Mouse (Mus musculus): ENCODE results near the gene Ift80. TPM values are rescaled to one million over a fixed set of nuclear protein-coding genes. Genes with fewer than 3 reads are reported as not detected.

Ift80 gene
- total and polyA plus RNA-seq, 3 experiments, result 4.6 to 8.4 TPM; not detected in 1

DNA sequence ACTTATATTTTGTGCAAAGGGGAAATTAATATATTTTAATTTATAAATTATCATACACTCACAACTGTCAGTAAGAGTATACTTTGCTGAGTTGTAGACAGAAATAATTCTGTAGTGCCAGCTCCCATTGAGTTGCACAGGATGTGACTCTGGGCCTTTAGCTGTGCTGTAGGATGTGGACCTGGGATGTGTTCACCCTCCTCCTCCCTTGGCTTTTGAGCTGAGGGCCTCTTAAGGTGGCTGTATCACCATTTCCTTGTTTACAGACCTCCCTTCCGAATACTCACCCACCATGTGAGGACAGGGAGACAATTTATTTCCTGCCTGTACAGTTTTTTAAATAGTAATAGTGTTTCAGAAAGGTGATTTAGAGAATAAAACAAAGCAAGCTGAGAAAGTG, 30.8 kb downstream of the Ift80 start:
- H3K36me3 ChIP-seq (ENCODE audit: control insufficient read depth in 1 of 2, insufficient read depth in 2 of 2, low read length in 2 of 2), result peaks cover 0 to 23% of the 10 kb centered on the region in 2 experiments; a peak in 2 of 4 replicates
- no peak for DNase-seq (ENCODE audit: low read depth, low spot score)
- no peak overlapping the region for H3K27ac ChIP-seq (ENCODE audit: control insufficient read depth, low read depth, low read length)
- no peak overlapping the region for H3K4me3 ChIP-seq (ENCODE audit: control insufficient read depth in 1 of 2, insufficient read depth in 1 of 2, low read depth in 2 of 2, low read length in 2 of 2)
- peaks cover 10 to 15% of the 10 kb centered on the region in 2 experiments for H3K4me1 ChIP-seq (ENCODE audit: control insufficient read depth in 1 of 2, insufficient read depth in 2 of 2, low read length in 2 of 2)
- TF ChIP-seq SIN3A (IDR thresholded peaks at IDR 0.05; ENCODE audit: low read length) (no peak), CHD1 (IDR thresholded peaks at IDR 0.05; ENCODE audit: low read depth, low read length) (no peak), USF1 (IDR thresholded peaks at IDR 0.05; ENCODE audit: low read depth, low read length) (no peak), POLR2AphosphoS2 (IDR thresholded peaks at IDR 0.05; ENCODE audit: low read length) (no peak), UBTF (IDR thresholded peaks at IDR 0.05; ENCODE audit: borderline replicate concordance, insufficient read depth, low read depth, low read length) (no peak), MAFK (IDR thresholded peaks at IDR 0.05; ENCODE audit: borderline replicate concordance, low read depth, low read length) (no peak), TCF12 (IDR thresholded peaks at IDR 0.05; ENCODE audit: low read depth, low read length) (no peak), RCOR1 (IDR thresholded peaks at IDR 0.05; ENCODE audit: low read depth, low read length) (no peak), HCFC1 (IDR thresholded peaks at IDR 0.05; ENCODE audit: low read depth, low read length) (no peak), POLR2A (IDR thresholded peaks at IDR 0.05; ENCODE audit: control insufficient read depth in 1 of 2, insufficient read depth in 1 of 2, low read depth in 1 of 2, low read length in 2 of 2, poor library complexity in 1 of 2) (no peak), TAL1 (IDR thresholded peaks at IDR 0.05; ENCODE audit: low read length) (no peak), ELF1 (IDR thresholded peaks at IDR 0.05; ENCODE audit: low read depth, low read length) (no peak), TBP (IDR thresholded peaks at IDR 0.05; ENCODE audit: low read depth, low read length) (no peak), BHLHE40 (IDR thresholded peaks at IDR 0.05; ENCODE audit: borderline replicate concordance, low read depth, low read length) (no peak), GATA1 (IDR thresholded peaks at IDR 0.05; ENCODE audit: low read depth, low read length) (no peak), USF2 (IDR thresholded peaks at IDR 0.05; ENCODE audit: borderline replicate concordance in 1 of 2, insufficient read depth in 1 of 2, low read depth in 1 of 2, low read length in 2 of 2) (no peak), NELFE (IDR thresholded peaks at IDR 0.05; ENCODE audit: low read depth, low read length) (no peak), MAX (IDR thresholded peaks at IDR 0.05; ENCODE audit: low read length) (no peak), ZMIZ1 (IDR thresholded peaks at IDR 0.05; ENCODE audit: low read depth, low read length) (no peak)
- no peaks in the 10 kb centered on the region for H3K9me3 ChIP-seq (replicated peaks; ENCODE audit: insufficient read depth, low read length)
- no peaks in the 10 kb centered on the region for H3K27me3 ChIP-seq (ENCODE audit: control insufficient read depth in 1 of 2, insufficient read depth in 2 of 2, low read length in 2 of 2)
- H3K9ac ChIP-seq (ENCODE audit: control insufficient read depth, low read depth, low read length, poor library complexity, severe bottlenecking), result no peak overlapping the region
- H3K79me2 ChIP-seq (ENCODE audit: control insufficient read depth, insufficient read depth, low read length, poor library complexity), result no peaks in the 10 kb centered on the region

GRCm38 (mm10) chr3:68969091-68969590, 35.2 kb downstream of the Ift80 start:
- no peak for DNase-seq (ENCODE audit: low read depth, low spot score)
- no peaks in the 10 kb centered on the region for H3K79me2 ChIP-seq (ENCODE audit: control insufficient read depth, insufficient read depth, low read length, poor library complexity)
- no peak overlapping the region for H3K27ac ChIP-seq (ENCODE audit: control insufficient read depth, low read depth, low read length)
- H3K9me3 ChIP-seq (replicated peaks; ENCODE audit: insufficient read depth, low read length), result no peaks in the 10 kb centered on the region
- TF ChIP-seq GABPA (IDR thresholded peaks at IDR 0.05; ENCODE audit: low read depth, low read length), result no peak
- no peak for TF ChIP-seq ZC3H11A (IDR thresholded peaks at IDR 0.05; ENCODE audit: low read depth, low read length)
- TF ChIP-seq ZKSCAN1 (IDR thresholded peaks at IDR 0.05; ENCODE audit: low read depth, low read length), result no peak
- TF ChIP-seq HCFC1 (IDR thresholded peaks at IDR 0.05; ENCODE audit: low read depth, low read length), result no peak
- H3K27me3 ChIP-seq (ENCODE audit: control insufficient read depth in 1 of 2, insufficient read depth in 2 of 2, low read length in 2 of 2), result no peaks in the 10 kb centered on the region
- H3K9ac ChIP-seq (ENCODE audit: control insufficient read depth, low read depth, low read length, poor library complexity, severe bottlenecking), result no peak overlapping the region
- no peak overlapping the region for H3K4me3 ChIP-seq (ENCODE audit: control insufficient read depth in 1 of 2, insufficient read depth in 1 of 2, low read depth in 2 of 2, low read length in 2 of 2)
- peaks cover 0 to 15% of the 10 kb centered on the region in 2 experiments; a peak in 2 of 4 replicates for H3K36me3 ChIP-seq (ENCODE audit: control insufficient read depth in 1 of 2, insufficient read depth in 2 of 2, low read length in 2 of 2)
- peaks cover 5 to 10% of the 10 kb centered on the region in 2 experiments; a peak in 3 of 4 replicates for H3K4me1 ChIP-seq (ENCODE audit: control insufficient read depth in 1 of 2, insufficient read depth in 2 of 2, low read length in 2 of 2)
